Mouse (Mus musculus): ENCODE measurements around the gene Ost4. TPM values are rescaled to one million over a fixed set of nuclear protein-coding genes. Genes with fewer than 3 reads are reported as not detected.

The Ost4 gene
- total RNA-seq, 2 experiments from 2014 or later: 196 to 201 TPM

- DNase-seq (ENCODE audit: low spot score in 2 of 2): no peak
Observed at GRCm38 (mm10) chr5:30856124-30856523, 51.5 kb downstream of the Ost4 start.

Other genes starting within 250 kb of the Ost4 start
- 10 to 100 TPM; 61.3 to 62.0 TPM for gene Cenpa, start 241.0 kb downstream of the Ost4 start, total RNA-seq (2021)
- 10 to 100 TPM; 10.8 to 16.0 TPM for gene Dpysl5, start 196.2 kb downstream of the Ost4 start, total RNA-seq (2021)
- gene Mapre3, start 93.1 kb downstream of the Ost4 start, total RNA-seq (2021): 10 to 100 TPM; 43.3 to 47.1 TPM
- 10 to 100 TPM; 61.2 to 63.4 TPM for gene Tmem214, start 39.8 kb downstream of the Ost4 start, total RNA-seq (2021)
- 10 to 100 TPM; 26.8 to 30.6 TPM for gene Agbl5, start 19.1 kb downstream of the Ost4 start, total RNA-seq (2021)
- 100 to 1,000 TPM; 100 to 114 TPM for gene Emilin1, start 5.6 kb upstream of the Ost4 start, total RNA-seq (2021)
- 10 to 100 TPM; 57.2 to 64.8 TPM for gene Khk, start 13.6 kb upstream of the Ost4 start, total RNA-seq (2021)
- 1 to 10 TPM; 3.5 to 6.0 TPM for gene Cgref1, start 37.8 kb upstream of the Ost4 start, total RNA-seq (2021)
- 100 to 1,000 TPM; 131 to 135 TPM for gene Preb, start 52.6 kb upstream of the Ost4 start, total RNA-seq (2021)
- gene Tcf23, start 60.9 kb upstream of the Ost4 start, total RNA-seq (2021): under 1 TPM; 0.81 to 0.85 TPM
- 100 to 1,000 TPM; 109 to 115 TPM for gene Atraid, start 140.5 kb upstream of the Ost4 start, total RNA-seq (2021)
- gene Slc5a6, start 141.1 kb upstream of the Ost4 start, total RNA-seq (2021): 10 to 100 TPM; 18.8 to 20.9 TPM
- 10 to 100 TPM; 33.0 to 40.2 TPM for gene Cad, start 147.0 kb upstream of the Ost4 start, total RNA-seq (2021)
- not detected for gene Dnajc5g, start 198.5 kb upstream of the Ost4 start, total RNA-seq (2021)
- gene Slc30a3, start 200.4 kb upstream of the Ost4 start, total RNA-seq (2021): under 1 TPM; 0.34 to 0.50 TPM
- gene Trim54, start 208.9 kb upstream of the Ost4 start, total RNA-seq (2021): 1 to 10 TPM; 1.8 to 4.2 TPM
- gene Ucn, start 231.0 kb upstream of the Ost4 start, total RNA-seq (2021): not detected
- 10 to 100 TPM; 51.9 to 52.7 TPM for gene Mpv17, start 246.5 kb upstream of the Ost4 start, total RNA-seq (2021)